Mouse (Mus musculus) gastrocnemius, adult 8-10 months (tissue): ENCODE measurements around the gene Tekt4. TPM values are rescaled to one million over a fixed set of nuclear protein-coding genes. Genes with fewer than 3 reads are reported as not detected.

Source experiments
- total RNA-seq, 4 experiments: library from RNA; stranded (reverse); gene quantifications; 2 replicates each; pipeline ENCODE4 v1.2.4; 2022

Gene Tekt4
- total RNA-seq, 4 experiments from 2014 or later = not detected

Other genes with a start within 250 kb of the Tekt4 start
- 10 to 100 TPM; 12.8 to 17.2 (median 14.8) TPM for gene Gnptg, start 214.5 kb upstream of the Tekt4 start, total RNA-seq
- gene Tsr3, start 214.4 kb upstream of the Tekt4 start, total RNA-seq = 10 to 100 TPM; 14.2 to 19.1 (median 15.6) TPM
- not detected for gene Baiap3, start 198.3 kb upstream of the Tekt4 start, total RNA-seq
- gene Ube2i, start 180.0 kb upstream of the Tekt4 start, total RNA-seq = 10 to 100 TPM; 57.0 to 66.7 (median 58.0) TPM
- gene Prss34, start 156.2 kb upstream of the Tekt4 start, total RNA-seq = under 1 TPM; 0.27 to 0.56 (median 0.33) TPM
- gene Prss28, start 146.0 kb upstream of the Tekt4 start, total RNA-seq = not detected
- not detected for gene Prss29, start 136.0 kb upstream of the Tekt4 start, total RNA-seq
- 1 to 10 TPM in 3 of 4 experiments, under 1 TPM in 1; 0.29 to 2.2 (median 1.2) TPM for gene Tpsab1, start 109.1 kb upstream of the Tekt4 start, total RNA-seq
- gene Tpsb2, start 88.3 kb upstream of the Tekt4 start, total RNA-seq = 1 to 10 TPM; 1.7 to 5.9 (median 3.9) TPM
- not detected for gene Tpsg1, start 85.3 kb upstream of the Tekt4 start, total RNA-seq
- gene Cacna1h, start 20.8 kb upstream of the Tekt4 start, total RNA-seq = 1 to 10 TPM in 3 of 4 experiments, under 1 TPM in 1; 0.68 to 1.7 (median 1.6) TPM
- not detected for gene Sstr5, start 42.7 kb downstream of the Tekt4 start, total RNA-seq
- gene Sox8, start 116.1 kb downstream of the Tekt4 start, total RNA-seq = under 1 TPM; 0.19 to 0.76 (median 0.70) TPM
- 10 to 100 TPM; 10.4 to 14.1 (median 10.8) TPM for gene Lmf1, start 124.5 kb downstream of the Tekt4 start, total RNA-seq